In the genomic region with DNA sequence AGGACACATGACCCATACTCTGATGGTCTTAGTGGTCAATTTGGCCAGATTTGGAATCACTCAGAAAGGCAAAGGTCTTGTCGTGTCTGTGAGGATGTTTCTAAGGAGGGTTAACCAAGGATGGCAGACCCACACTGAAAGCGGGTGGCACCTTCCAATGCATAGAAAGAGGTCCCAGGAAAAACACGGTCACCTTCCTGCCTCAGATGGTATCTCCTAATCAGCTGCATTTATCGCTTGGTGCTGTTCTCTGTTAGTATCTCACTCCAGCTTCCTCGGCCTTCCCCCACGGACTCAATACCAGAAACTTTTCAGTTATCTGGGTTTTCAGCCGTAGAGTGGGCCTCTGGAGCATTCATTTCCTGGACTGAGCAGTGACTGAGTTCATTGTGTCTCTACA, we compare ENCODE assay signal across 18 mouse cellular contexts. TPM values are rescaled to one million over a fixed set of nuclear protein-coding genes. Genes with fewer than 3 reads are reported as not detected.
A peak's percentile ranks its signal among the peaks of the same experiment; 100 is the strongest.
DNase-seq lines count a peak whose midpoint lies in the region; ATAC-seq and TF ChIP-seq lines count a peak whose summit lies in the region.
"Had no signal": no experiment of that assay in that cellular context is flagged by ENCODE, and none has a peak within 500 bp of the region (broad histone marks: within the 10 kb centered on the region; RNA-seq: fewer than 3 reads in every experiment).

No protein-coding gene starts in this region.

- no peak for TF ChIP-seq CTCF in liver, postnatal 0 days (IDR thresholded peaks at IDR 0.05; ENCODE audit: low read depth)

- no peaks in the 10 kb centered on the region for H3K9me3 ChIP-seq in heart, embryonic 10.5 days
- H3K9me3 ChIP-seq in heart, embryonic 15.5 days (replicated peaks) = no peaks in the 10 kb centered on the region
- no peaks in the 10 kb centered on the region for H3K9me3 ChIP-seq in liver, embryonic 12.5 days (replicated peaks)
- H3K9me3 ChIP-seq in liver, postnatal 0 days (ENCODE audit: low read length) = no peaks in the 10 kb centered on the region

- WGBS in heart, embryonic 10.5 days = 52% methylated on average over 7 of the region's 7 CpGs
- 59% methylated on average over 7 of the region's 7 CpGs for WGBS in heart, embryonic 15.5 days
- WGBS in liver, embryonic 12.5 days (ENCODE audit: insufficient replicate concordance) = 38% methylated on average over 7 of the region's 7 CpGs
- 66% methylated on average over 7 of the region's 7 CpGs for WGBS in liver, postnatal 0 days (ENCODE audit: insufficient replicate concordance)

- no peaks in the 10 kb centered on the region for H3K27me3 ChIP-seq in heart, embryonic 10.5 days (ENCODE audit: insufficient read depth, poor library complexity, severe bottlenecking)
- no peaks in the 10 kb centered on the region for H3K27me3 ChIP-seq in heart, embryonic 15.5 days
- peaks cover 17% of the 10 kb centered on the region for H3K27me3 ChIP-seq in liver, embryonic 12.5 days (replicated peaks)
- H3K27me3 ChIP-seq in liver, postnatal 0 days (ENCODE audit: insufficient read depth, low read length) = no peaks in the 10 kb centered on the region

- no peak for TF ChIP-seq EP300 in liver, postnatal 0 days (IDR thresholded peaks at IDR 0.05; ENCODE audit: low read depth)

- DNase-seq in heart, embryonic 10.5 days (ENCODE audit: low spot score) = peak; percentile 73
- DNase-seq in heart, postnatal 4 days = no peak
- no peak for DNase-seq in heart, postnatal 10 days
- no peak for DNase-seq in liver, postnatal 0 days
- no peak for DNase-seq in thymus, postnatal 25 days
- no peak for DNase-seq in cerebellum, adult 9-10 months
- DNase-seq: adrenal gland, postnatal 10 days; cerebellum, adult 11 months; cerebellum, adult 8-10 months; cerebellum, postnatal 25 days; gastrocnemius, adult 2 months; gastrocnemius, postnatal 25 days; kidney, adult 18-20 months had no signal

- H3K4me3 ChIP-seq in heart, embryonic 10.5 days = no peak overlapping the region
- H3K4me3 ChIP-seq in heart, embryonic 15.5 days = no peak overlapping the region
- H3K4me3 ChIP-seq in liver, embryonic 12.5 days = no peak overlapping the region
- H3K4me3 ChIP-seq in liver, postnatal 0 days (ENCODE audit: low read depth, low read length) = no peak overlapping the region
- H3K4me3 ChIP-seq: gastrocnemius, adult 2 months had no signal

- H3K27ac ChIP-seq in heart, embryonic 10.5 days = peak overlapping the region; percentile 98
- peak overlapping the region; percentile 51; the same call in 1 of the 2 replicates for H3K27ac ChIP-seq in heart, embryonic 15.5 days
- H3K27ac ChIP-seq in liver, embryonic 12.5 days = peak overlapping the region; percentile 50; the same call in 1 of the 2 replicates
- H3K27ac ChIP-seq in liver, postnatal 0 days (ENCODE audit: low read depth) = no peak overlapping the region
- H3K27ac ChIP-seq: gastrocnemius, adult 2 months had no signal

- intact Hi-C loops in heart, postnatal 10 days (cut with DNase I) = no loop called here

- H3K4me1 ChIP-seq in heart, embryonic 10.5 days = peaks cover 84% of the 10 kb centered on the region
- peaks cover 61% of the 10 kb centered on the region for H3K4me1 ChIP-seq in heart, embryonic 15.5 days (replicated peaks)
- peaks cover 93% of the 10 kb centered on the region for H3K4me1 ChIP-seq in liver, embryonic 12.5 days
- H3K4me1 ChIP-seq in liver, postnatal 0 days (ENCODE audit: insufficient read depth) = peaks cover 55% of the 10 kb centered on the region

- H3K9ac ChIP-seq in heart, embryonic 15.5 days = no peak overlapping the region
- no peak overlapping the region for H3K9ac ChIP-seq in liver, embryonic 12.5 days
- H3K9ac ChIP-seq in liver, postnatal 0 days (replicated peaks) = no peak overlapping the region

- no peak for ATAC-seq in heart, embryonic 15.5 days (replicated peaks; ENCODE audit: insufficient number of reproducible peaks, insufficient read depth, low FRiP score, low read depth)
- ATAC-seq in liver, embryonic 12.5 days = no peak
- no peak for ATAC-seq in liver, postnatal 0 days
- ATAC-seq: forebrain, embryonic 14.5 days; hindbrain, embryonic 16.5 days; inflammation-experienced regulatory T-cells, adult 6 months had no signal

- H3K4me2 ChIP-seq in heart, embryonic 15.5 days = no peak overlapping the region
- H3K4me2 ChIP-seq in liver, embryonic 12.5 days = no peak overlapping the region
- H3K4me2 ChIP-seq in liver, postnatal 0 days (ENCODE audit: low read depth, low read length) = no peak overlapping the region

- no peaks in the 10 kb centered on the region for H3K36me3 ChIP-seq in heart, embryonic 10.5 days
- no peaks in the 10 kb centered on the region for H3K36me3 ChIP-seq in heart, embryonic 15.5 days
- H3K36me3 ChIP-seq in liver, embryonic 12.5 days = no peaks in the 10 kb centered on the region
- H3K36me3 ChIP-seq in liver, postnatal 0 days (replicated peaks; ENCODE audit: insufficient read depth, low read length) = no peaks in the 10 kb centered on the region; the same call in 1 of the 2 replicates

RNA-seq across cellular contexts. Expression of gene Fignl1, which starts 31.1 kb away (rescaled TPM):
- 94.9 and 96.4 TPM in 2 replicates for polyA plus RNA-seq in heart, embryonic 10.5 days (2016; fragmentation: Nextera tagmentation; extraction: Ambion mirVana)
- 10 to 100 TPM; 18.7 to 19.9 TPM for total RNA-seq in heart, postnatal 4 days (2021)
- polyA plus RNA-seq in heart, embryonic 15.5 days (2015; fragmentation: Nextera tagmentation; extraction: Ambion mirVana) = 42.5 and 45.8 TPM in 2 replicates
- 1 to 10 TPM; 5.6 to 6.7 TPM for total RNA-seq in heart, postnatal 10 days (2021)
- 126 and 130 TPM in 2 replicates for polyA plus RNA-seq in liver, embryonic 12.5 days (2016; fragmentation: Nextera tagmentation; extraction: Ambion mirVana)
- 26.1 and 31.2 TPM in 2 replicates for polyA plus RNA-seq in liver, postnatal 0 days (2015; fragmentation: Nextera tagmentation; extraction: Ambion mirVana)

RNA-seq across cellular contexts. Expression of gene Ddc, which starts 58.1 kb away (rescaled TPM):
- 34.5 and 42.8 TPM in 2 replicates for polyA plus RNA-seq in heart, embryonic 10.5 days (2016; fragmentation: Nextera tagmentation; extraction: Ambion mirVana)
- total RNA-seq in heart, postnatal 4 days (2021) = 10 to 100 TPM; 44.6 to 51.4 TPM
- 92.1 and 115 TPM in 2 replicates for polyA plus RNA-seq in heart, embryonic 15.5 days (2015; fragmentation: Nextera tagmentation; extraction: Ambion mirVana)
- total RNA-seq in heart, postnatal 10 days (2021) = 10 to 100 TPM; 11.0 to 11.9 TPM
- polyA plus RNA-seq in liver, embryonic 12.5 days (2016; fragmentation: Nextera tagmentation; extraction: Ambion mirVana) = 9.3 and 10.4 TPM in 2 replicates
- polyA plus RNA-seq in liver, postnatal 0 days (2015; fragmentation: Nextera tagmentation; extraction: Ambion mirVana) = 17.5 and 19.5 TPM in 2 replicates
